Mouse (Mus musculus): ENCODE measurements at regions not wholly inside any gene's neighbourhood (a gene's known extent, or its start where the extent isn't known, plus 50 kb on each side); places are given as distances from the start of the nearest gene placed in this dataset.

DNA sequence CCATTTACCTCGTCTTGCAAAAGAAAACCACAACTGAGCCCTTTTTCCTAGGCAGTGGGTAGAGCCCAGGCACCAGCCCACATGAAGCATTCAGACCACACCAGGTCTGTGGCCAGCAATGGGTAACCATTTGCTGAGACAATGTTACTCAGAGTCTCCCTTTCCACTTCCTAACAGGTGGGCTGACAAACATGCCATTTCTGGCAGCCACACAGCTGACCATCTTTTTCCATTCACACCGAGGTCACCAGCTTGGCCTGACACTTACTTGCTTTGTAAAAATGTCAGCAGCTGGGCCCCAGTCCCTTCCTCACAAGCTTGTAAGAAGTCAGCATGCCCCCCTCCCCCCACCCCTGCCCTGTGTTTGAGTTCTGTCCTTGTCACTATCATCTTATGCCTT lies 314.6 kb downstream of the Bcor start:
- TF ChIP-seq CTCF (IDR thresholded peaks at IDR 0.05; ENCODE audit: extremely low read depth, insufficient read length, insufficient replicate concordance, low read depth, low read length) (no peak), POLR2A (IDR thresholded peaks at IDR 0.05; ENCODE audit: low read depth, low read length) (no peak)
